In the genomic region with DNA sequence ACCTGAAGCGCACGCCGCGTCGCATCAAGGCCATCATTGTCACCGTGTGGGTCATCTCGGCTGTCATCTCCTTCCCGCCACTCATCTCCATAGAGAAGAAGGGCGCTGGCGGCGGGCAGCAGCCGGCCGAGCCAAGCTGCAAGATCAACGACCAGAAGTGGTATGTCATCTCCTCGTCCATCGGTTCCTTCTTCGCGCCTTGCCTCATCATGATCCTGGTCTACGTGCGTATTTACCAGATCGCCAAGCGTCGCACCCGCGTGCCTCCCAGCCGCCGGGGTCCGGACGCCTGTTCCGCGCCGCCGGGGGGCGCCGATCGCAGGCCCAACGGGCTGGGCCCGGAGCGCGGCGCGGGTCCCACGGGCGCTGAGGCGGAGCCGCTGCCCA, we compare ENCODE assay signal across 8 mouse cellular contexts. TPM values are rescaled to one million over a fixed set of nuclear protein-coding genes. Genes with fewer than 3 reads are reported as not detected.
DNase-seq lines count a peak whose midpoint lies in the region; ATAC-seq and TF ChIP-seq lines count a peak whose summit lies in the region.

No protein-coding gene starts in this region.

- no peak for ATAC-seq in heart, embryonic 11.5 days (replicated peaks; ENCODE audit: insufficient number of reproducible peaks, low FRiP score, low TSS enrichment)
- no peak for ATAC-seq in G1E (ENCODE audit: extremely low read depth, insufficient number of reproducible peaks, low FRiP score, poor library complexity, severe bottlenecking)
- no peak for ATAC-seq in forebrain, embryonic 14.5 days
- ATAC-seq in liver, embryonic 12.5 days, result no peak
- ATAC-seq in stomach, postnatal 0 days (ENCODE audit: low FRiP score, low TSS enrichment), result no peak

- H3K36me3 ChIP-seq in heart, embryonic 11.5 days (ENCODE audit: control insufficient read depth, insufficient read depth, low read length), result no peaks in the 10 kb centered on the region
- H3K36me3 ChIP-seq in G1E (replicated peaks), result peaks cover 43% of the 10 kb centered on the region
- H3K36me3 ChIP-seq in forebrain, embryonic 14.5 days (ENCODE audit: control insufficient read depth, insufficient read depth, low read length), result no peaks in the 10 kb centered on the region
- H3K36me3 ChIP-seq in liver, embryonic 12.5 days, result no peaks in the 10 kb centered on the region
- no peaks in the 10 kb centered on the region for H3K36me3 ChIP-seq in stomach, postnatal 0 days (ENCODE audit: control insufficient read depth, insufficient read depth, low read length)

- H3K4me3 ChIP-seq in heart, embryonic 11.5 days (ENCODE audit: low read depth, low read length), result peak overlapping the region; percentile 56
- peak overlapping the region; percentile 71 for H3K4me3 ChIP-seq in G1E (ENCODE audit: low read depth, low read length)
- H3K4me3 ChIP-seq in forebrain, embryonic 14.5 days (ENCODE audit: low read depth, low read length), result peak overlapping the region; percentile 46
- H3K4me3 ChIP-seq in liver, embryonic 12.5 days, result peak overlapping the region; percentile 53
- H3K4me3 ChIP-seq in stomach, postnatal 0 days (ENCODE audit: low read depth, low read length), result peak overlapping the region; percentile 50

- H3K27ac ChIP-seq in heart, embryonic 11.5 days (ENCODE audit: low read depth, low read length), result no peak overlapping the region
- no peak overlapping the region for H3K27ac ChIP-seq in forebrain, embryonic 14.5 days (ENCODE audit: low read depth, low read length)
- H3K27ac ChIP-seq in liver, embryonic 12.5 days, result no peak overlapping the region
- no peak overlapping the region for H3K27ac ChIP-seq in stomach, postnatal 0 days (replicated peaks)

- DNase-seq in heart, postnatal 25 days (ENCODE audit: low spot score), result no peak
- DNase-seq in G1E (ENCODE audit: low spot score), result no peak
- peak; percentile 32 for DNase-seq in forebrain, embryonic 14.5 days (ENCODE audit: low spot score)
- no peak for DNase-seq in stomach, postnatal 0 days (ENCODE audit: low spot score)
- DNase-seq in cerebellum, adult 11 months, result no peak
- no peak for DNase-seq in urinary bladder, adult 2 months (ENCODE audit: low spot score)

- no peak for TF ChIP-seq EP300 in stomach, postnatal 0 days (optimal IDR thresholded peaks at IDR 0.05)

- intact Hi-C loops in heart, postnatal 25 days (cut with DNase I), result loop anchor here (5.0 kb wide), 2 partner anchors 99 to 206 kb away; no protein-coding TSS in a partner anchor

- H3K9ac ChIP-seq in heart, embryonic 11.5 days (ENCODE audit: low read depth, low read length), result 0 out of 2 replicates have a peak overlapping the region, but pooled peaks have one; percentile 39
- H3K9ac ChIP-seq in forebrain, embryonic 14.5 days (ENCODE audit: low read length), result peak overlapping the region; percentile 56
- H3K9ac ChIP-seq in liver, embryonic 12.5 days, result 0 out of 2 replicates have a peak overlapping the region, but pooled peaks have one; percentile 24
- H3K9ac ChIP-seq in stomach, postnatal 0 days (ENCODE audit: low read length), result peak overlapping the region; percentile 45; the same call in 1 of the 2 replicates

- H3K27me3 ChIP-seq in heart, embryonic 11.5 days (ENCODE audit: control insufficient read depth, insufficient read depth, low read length), result peaks cover 63% of the 10 kb centered on the region
- H3K27me3 ChIP-seq in G1E (ENCODE audit: insufficient read depth, low read length), result peaks cover 28% of the 10 kb centered on the region; the same call in 1 of the 2 replicates
- peaks cover 49% of the 10 kb centered on the region for H3K27me3 ChIP-seq in forebrain, embryonic 14.5 days (replicated peaks; ENCODE audit: control insufficient read depth, insufficient read depth, low read length)
- H3K27me3 ChIP-seq in liver, embryonic 12.5 days (replicated peaks), result peaks cover 93% of the 10 kb centered on the region
- peaks cover 10% of the 10 kb centered on the region; the same call in 1 of the 2 replicates for H3K27me3 ChIP-seq in stomach, postnatal 0 days (ENCODE audit: control insufficient read depth, insufficient read depth, low read length)

- H3K4me1 ChIP-seq in heart, embryonic 11.5 days (ENCODE audit: control insufficient read depth, insufficient read depth, low read length), result peaks cover 34% of the 10 kb centered on the region
- H3K4me1 ChIP-seq in G1E (ENCODE audit: insufficient read depth, low read depth, low read length), result peaks cover 60% of the 10 kb centered on the region
- peaks cover 8% of the 10 kb centered on the region for H3K4me1 ChIP-seq in forebrain, embryonic 14.5 days (ENCODE audit: control insufficient read depth, insufficient read depth, low read length)
- H3K4me1 ChIP-seq in liver, embryonic 12.5 days, result peaks cover 36% of the 10 kb centered on the region
- H3K4me1 ChIP-seq in stomach, postnatal 0 days (replicated peaks; ENCODE audit: control insufficient read depth, insufficient read depth), result peaks cover 7% of the 10 kb centered on the region; the same call in 1 of the 2 replicates

- WGBS in heart, embryonic 11.5 days (ENCODE audit: insufficient replicate concordance), result under 1% methylated on average over 46 of the region's 46 CpGs
- 1% methylated on average over 46 of the region's 46 CpGs for WGBS in forebrain, embryonic 14.5 days
- WGBS in liver, embryonic 12.5 days (ENCODE audit: insufficient replicate concordance), result under 1% methylated on average over 46 of the region's 46 CpGs
- WGBS in stomach, postnatal 0 days, result 2% methylated on average over 34 of the region's 46 CpGs

- no peak for TF ChIP-seq CTCF in G1E (IDR thresholded peaks at IDR 0.05; ENCODE audit: low read depth, low read length)
- TF ChIP-seq CTCF in stomach, postnatal 0 days (IDR thresholded peaks at IDR 0.05; ENCODE audit: low read depth), result no peak

- H3K4me2 ChIP-seq in heart, embryonic 11.5 days, result peak overlapping the region; percentile 96
- H3K4me2 ChIP-seq in forebrain, embryonic 14.5 days (ENCODE audit: low read length), result peak overlapping the region; percentile 100
- peak overlapping the region; percentile 75 for H3K4me2 ChIP-seq in liver, embryonic 12.5 days
- H3K4me2 ChIP-seq in stomach, postnatal 0 days (replicated peaks; ENCODE audit: low read depth), result peak overlapping the region; percentile 95

- no peaks in the 10 kb centered on the region for H3K9me3 ChIP-seq in heart, embryonic 11.5 days (replicated peaks; ENCODE audit: control insufficient read depth, low read length)
- peaks cover 31% of the 10 kb centered on the region for H3K9me3 ChIP-seq in G1E (replicated peaks)
- H3K9me3 ChIP-seq in forebrain, embryonic 14.5 days (replicated peaks; ENCODE audit: control insufficient read depth, low read length), result no peaks in the 10 kb centered on the region
- H3K9me3 ChIP-seq in liver, embryonic 12.5 days (replicated peaks), result no peaks in the 10 kb centered on the region
- H3K9me3 ChIP-seq in stomach, postnatal 0 days (ENCODE audit: control insufficient read depth, low read length), result no peaks in the 10 kb centered on the region

RNA-seq across cellular contexts. Expression of a gene that starts 2.7 kb away (rescaled TPM):
- polyA plus RNA-seq in heart, embryonic 11.5 days (2014; fragmentation: Nextera tagmentation; extraction: Ambion mirVana), result 0.10 TPM in 1 of 2 replicates, not detected in the other
- under 1 TPM; 0.20 to 0.36 TPM for total RNA-seq in heart, postnatal 25 days (2021)
- total RNA-seq in G1E (2014; fragmentation: Nextera tagmentation), result 13.2 and 15.2 TPM in 2 replicates
- 8.2 and 8.7 TPM in 2 replicates for total RNA-seq in G1E (2017)
- polyA plus RNA-seq in G1E (2012), result 40.6 and 51.8 TPM in 2 replicates
- polyA plus RNA-seq in forebrain, embryonic 14.5 days (2014; fragmentation: Nextera tagmentation; extraction: Ambion mirVana), result 1.8 and 1.9 TPM in 2 replicates
- 0.18 and 0.20 TPM in 2 replicates for polyA plus RNA-seq in liver, embryonic 12.5 days (2016; fragmentation: Nextera tagmentation; extraction: Ambion mirVana)
- polyA plus RNA-seq in stomach, postnatal 0 days (2015; fragmentation: Nextera tagmentation; extraction: Ambion mirVana), result 0.16 and 0.18 TPM in 2 replicates
- polyA plus RNA-seq in urinary bladder, adult 2 months (2012; rRNA removed), result 1.5 and 2.2 TPM in 2 replicates

Comparison
In these comparisons a context has a peak if more than half of its experiments do, and no peak if none do; other contexts are left out.
1. RNA of a gene that starts 2.7 kb away (polyA plus RNA-seq): 40.6 to 51.8 TPM in G1E; 1.8 to 1.9 TPM in forebrain, embryonic 14.5 days, 1.5 to 2.2 TPM in urinary bladder, adult 2 months, 0.18 to 0.20 TPM in liver, embryonic 12.5 days, 0.16 to 0.18 TPM in stomach, postnatal 0 days and 0.10 TPM in heart, embryonic 11.5 days; every median in the first group is over 10 times any median in the second.
2. Peak in every context shown above with its lines, with median percentiles within 50 percentile points of each other: H3K4me2 ChIP-seq, H3K4me3 ChIP-seq and H3K9ac ChIP-seq.